Mouse (Mus musculus) G1E (cell line): ENCODE data around the gene Rps27l. TPM values are rescaled to one million over a fixed set of nuclear protein-coding genes. Genes with fewer than 3 reads are reported as not detected.

ENCODE experiments used
- ATAC-seq: 2 replicates; pipeline ENCODE4 v1.8.0; 2016; ENCODE audit warnings: mild to moderate bottlenecking; ENCODE audit not compliant: insufficient number of reproducible peaks, poor library complexity, low FRiP score, severe bottlenecking; ENCODE audit errors: extremely low read depth
- DNase-seq: peaks from one replicate; pipeline ENCODE4 v3.0.0; 2012; ENCODE audit warnings: low spot score
- H3K27me3 ChIP-seq: 2 replicates; pipeline ENCODE4 v1.6.1; 2012; ENCODE audit warnings: mild to moderate bottlenecking, low read length, inconsistent platforms; ENCODE audit not compliant: insufficient read depth
- H3K36me3 ChIP-seq: replicated peaks from 2 replicates; pipeline ENCODE3; 2012; ENCODE audit warnings: mild to moderate bottlenecking, inconsistent platforms
- H3K4me1 ChIP-seq: 2 replicates; pipeline ENCODE4 v1.6.1; 2012; ENCODE audit warnings: low read depth, low read length, inconsistent platforms, mixed read lengths; ENCODE audit not compliant: insufficient read depth
- H3K4me3 ChIP-seq: 2 replicates; pipeline ENCODE4 v1.5.1; 2012; ENCODE audit warnings: low read depth, mild to moderate bottlenecking, inconsistent platforms, low read length, moderate library complexity, mixed read lengths
- H3K9me3 ChIP-seq: replicated peaks from 2 replicates; pipeline ENCODE4 v1.6.1; 2012; ENCODE audit warnings: inconsistent platforms
- CTCF ChIP-seq: IDR thresholded peaks from 2 replicates; pipeline ENCODE4 v1.5.1; 2012; ENCODE audit warnings: low read depth, low read length, inconsistent platforms, mixed read lengths
- GATA1 ChIP-seq: IDR thresholded peaks from 2 replicates; pipeline ENCODE4 v1.6.1; 2012; ENCODE audit warnings: borderline replicate concordance, low read length, inconsistent platforms, mixed read lengths
- GATA2 ChIP-seq: IDR thresholded peaks from 2 replicates; pipeline ENCODE4 v1.6.1; 2012; ENCODE audit warnings: low read depth, low read length, inconsistent platforms, borderline replicate concordance
- POLR2AphosphoS5 ChIP-seq: IDR thresholded peaks from 2 replicates; pipeline ENCODE4 v1.6.1; 2012; ENCODE audit warnings: low read depth, low read length, inconsistent platforms; ENCODE audit not compliant: insufficient replicate concordance
- TAL1 ChIP-seq: conservative IDR thresholded peaks from 2 replicates; pipeline ENCODE4 v1.6.1; 2012; ENCODE audit warnings: low read depth, low read length, inconsistent platforms, mixed read lengths
- polyA plus RNA-seq: library from polyadenylated mRNA; stranded (reverse); fragments of >175 nt; gene quantifications from 2 replicates; pipeline ENCODE4 v1.2.3, GENCODE M21; 2012
- total RNA-seq, 2 experiments: library from RNA; stranded (forward) in 1 of 2; stranded (reverse) in 1 of 2; fragments of 200-1000 nt in 1 of 2; fragments of >200 nt in 1 of 2; fragmentation: Nextera tagmentation in 1 of 2; gene quantifications; 2 replicates each; pipeline ENCODE4 v1.2.3; 2014 to 2017

Gene Rps27l
- total and polyA plus RNA-seq, 3 experiments, result 208 to 363 (median 212) TPM

- Histone ChIP-seq H3K4me3 (no peak overlapping the region), H3K36me3 (no peaks in the 10 kb centered on the region), H3K9me3 (no peaks in the 10 kb centered on the region), H3K4me1 (no peaks in the 10 kb centered on the region), H3K27me3 (peaks cover 15% of the 10 kb centered on the region)
- no peak for ATAC-seq
- no peak for DNase-seq
- no peak for TF ChIP-seq CTCF
- TF ChIP-seq POLR2AphosphoS5, result no peak
- TF ChIP-seq GATA2, result no peak
- TF ChIP-seq TAL1, result no peak
- no peak for TF ChIP-seq GATA1
Observed at GRCm38 (mm10) chr9:66927696-66928402, 18.0 kb upstream of the Rps27l start.

GRCm38 (mm10) chr9:66930351-66930750 is 15.5 kb upstream of the Rps27l start:
- no peaks in the 10 kb centered on the region for H3K4me1 ChIP-seq
- no peaks in the 10 kb centered on the region for H3K9me3 ChIP-seq
- ATAC-seq, result no peak
- no peak for DNase-seq
- H3K27me3 ChIP-seq, result peaks cover 36% of the 10 kb centered on the region
- H3K36me3 ChIP-seq, result no peaks in the 10 kb centered on the region
- no peak overlapping the region for H3K4me3 ChIP-seq
- TF ChIP-seq GATA2, result no peak
- no peak for TF ChIP-seq GATA1
- no peak for TF ChIP-seq CTCF
- no peak for TF ChIP-seq POLR2AphosphoS5
- no peak for TF ChIP-seq TAL1

GRCm38 (mm10) chr9:66933869-66934808 is 11.7 kb upstream of the Rps27l start:
- ATAC-seq (no peak), DNase-seq (no peak)
- no peak for TF ChIP-seq GATA1
- no peak for TF ChIP-seq GATA2
- TF ChIP-seq TAL1, result no peak
- no peak for TF ChIP-seq CTCF
- no peak for TF ChIP-seq POLR2AphosphoS5
- Histone ChIP-seq H3K4me3 (no peak overlapping the region), H3K4me1 (peaks cover 9% of the 10 kb centered on the region), H3K9me3 (no peaks in the 10 kb centered on the region), H3K36me3 (no peaks in the 10 kb centered on the region), H3K27me3 (peaks cover 48% of the 10 kb centered on the region)

GRCm38 (mm10) chr9:66937507-66937906 is 8.4 kb upstream of the Rps27l start:
- ATAC-seq (no peak), DNase-seq (no peak)
- no peak for TF ChIP-seq POLR2AphosphoS5
- TF ChIP-seq CTCF, result no peak
- TF ChIP-seq GATA2, result no peak
- TF ChIP-seq GATA1, result no peak
- TF ChIP-seq TAL1, result no peak

GRCm38 (mm10) chr9:66938836-66939235 is 7.0 kb upstream of the Rps27l start:
- Histone ChIP-seq H3K36me3 (no peaks in the 10 kb centered on the region), H3K4me1 (peaks cover 10% of the 10 kb centered on the region), H3K27me3 (peaks cover 30% of the 10 kb centered on the region), H3K4me3 (no peak overlapping the region), H3K9me3 (no peaks in the 10 kb centered on the region)
- DNase-seq, result peak; percentile 36
- ATAC-seq, result 0 out of 2 replicates have a peak, but pooled peaks have one; percentile 28
- TF ChIP-seq POLR2AphosphoS5 (no peak), GATA2 (no peak), CTCF (peak; percentile 67), GATA1 (no peak), TAL1 (no peak)

More at GRCm38 (mm10) chr9:66937507-66937906, 8.4 kb upstream of the Rps27l start:
- H3K4me3 ChIP-seq, result no peak overlapping the region
- H3K9me3 ChIP-seq, result no peaks in the 10 kb centered on the region
- H3K4me1 ChIP-seq, result peaks cover 10% of the 10 kb centered on the region
- peaks cover 40% of the 10 kb centered on the region for H3K27me3 ChIP-seq
- no peaks in the 10 kb centered on the region for H3K36me3 ChIP-seq
